Mouse (Mus musculus): ENCODE results near the gene Dap. TPM values are rescaled to one million over a fixed set of nuclear protein-coding genes. Genes with fewer than 3 reads are reported as not detected.

Gene Dap
- 566 TPM for polyA plus RNA-seq (2012; fragmentation: generic; extraction: Trizol)
- long read RNA-seq, experiment 1, transcript Dap-201 (4 exons, 1,555 nt) = major isoform, 799 of 867 reads
- long read RNA-seq, experiment 1, partial matches to known transcripts = 57 of 867 reads
- long read RNA-seq, experiment 1, other reads (novel, unspliced or antisense) = 9 of 867 reads
- long read RNA-seq, experiment 2, transcript Dap-201 (4 exons, 1,555 nt) = major isoform, 1,652 of 1,672 reads
- long read RNA-seq, experiment 2, partial matches to known transcripts = 7 of 1,672 reads
- long read RNA-seq, experiment 2, other reads (novel, unspliced or antisense) = 10 of 1,672 reads

- H3K79me2 ChIP-seq (ENCODE audit: control insufficient read depth, insufficient read depth) = peaks cover 51% of the 10 kb centered on the region
- no peaks in the 10 kb centered on the region for H3K27me3 ChIP-seq (ENCODE audit: control insufficient read depth, insufficient read depth, insufficient read length)
- peak within 1 kb of the TSS; percentile 99 for H3K4me3 ChIP-seq (ENCODE audit: insufficient read depth, poor library complexity, severe bottlenecking)
- H3ac ChIP-seq (ENCODE audit: control insufficient read depth, insufficient read length, low read depth) = peak within 1 kb of the TSS; percentile 66
- peaks cover 45% of the 10 kb centered on the region for H3K79me3 ChIP-seq (ENCODE audit: low read depth)
- peaks cover 14% of the 10 kb centered on the region for H3K36me3 ChIP-seq (ENCODE audit: control insufficient read depth, insufficient read depth)
- no peak for TF ChIP-seq MYOD1 (IDR thresholded peaks at IDR 0.05; ENCODE audit: control insufficient read depth, insufficient read length, low read depth)
- TF ChIP-seq MAX (IDR thresholded peaks at IDR 0.05) = peak; percentile 93
These were observed at the start of gene Dap for GRCm38 (mm10) chr15:31224135-31224761. Gene Dap (plus strand): TSS chr15:31224314.

- no peak for TF ChIP-seq USF1 (IDR thresholded peaks at IDR 0.05; ENCODE audit: low read depth)
- no peak for TF ChIP-seq FOSL1 (IDR thresholded peaks at IDR 0.05; ENCODE audit: insufficient read depth, low read length, poor library complexity, severe bottlenecking)
- no peak for TF ChIP-seq MAX (IDR thresholded peaks at IDR 0.05)
- no peak for TF ChIP-seq MYOD1 (IDR thresholded peaks at IDR 0.05; ENCODE audit: control insufficient read depth, insufficient read length, low read depth)
- TF ChIP-seq CTCF (IDR thresholded peaks at IDR 0.05; ENCODE audit: control insufficient read depth, insufficient read depth, insufficient read length) = no peak
- TF ChIP-seq MYOG (IDR thresholded peaks at IDR 0.05; ENCODE audit: control insufficient read depth, extremely low read depth, insufficient read length) = no peak
- TF ChIP-seq CEBPB (IDR thresholded peaks at IDR 0.05; ENCODE audit: low read depth) = no peak
- Histone ChIP-seq H3K27me3 (ENCODE audit: control insufficient read depth, insufficient read depth, insufficient read length) (no peaks in the 10 kb centered on the region), H3ac (ENCODE audit: control insufficient read depth, insufficient read length, low read depth) (no peak overlapping the region), H3K36me3 (ENCODE audit: control insufficient read depth, insufficient read depth) (no peaks in the 10 kb centered on the region), H3K79me2 (ENCODE audit: control insufficient read depth, insufficient read depth) (no peaks in the 10 kb centered on the region), H3K79me3 (ENCODE audit: low read depth) (no peaks in the 10 kb centered on the region), H3K4me3 (ENCODE audit: insufficient read depth, poor library complexity, severe bottlenecking) (no peak overlapping the region)
These were observed 47.5 kb upstream of the Dap start for GRCm38 (mm10) chr15:31176566-31176965.

DNA sequence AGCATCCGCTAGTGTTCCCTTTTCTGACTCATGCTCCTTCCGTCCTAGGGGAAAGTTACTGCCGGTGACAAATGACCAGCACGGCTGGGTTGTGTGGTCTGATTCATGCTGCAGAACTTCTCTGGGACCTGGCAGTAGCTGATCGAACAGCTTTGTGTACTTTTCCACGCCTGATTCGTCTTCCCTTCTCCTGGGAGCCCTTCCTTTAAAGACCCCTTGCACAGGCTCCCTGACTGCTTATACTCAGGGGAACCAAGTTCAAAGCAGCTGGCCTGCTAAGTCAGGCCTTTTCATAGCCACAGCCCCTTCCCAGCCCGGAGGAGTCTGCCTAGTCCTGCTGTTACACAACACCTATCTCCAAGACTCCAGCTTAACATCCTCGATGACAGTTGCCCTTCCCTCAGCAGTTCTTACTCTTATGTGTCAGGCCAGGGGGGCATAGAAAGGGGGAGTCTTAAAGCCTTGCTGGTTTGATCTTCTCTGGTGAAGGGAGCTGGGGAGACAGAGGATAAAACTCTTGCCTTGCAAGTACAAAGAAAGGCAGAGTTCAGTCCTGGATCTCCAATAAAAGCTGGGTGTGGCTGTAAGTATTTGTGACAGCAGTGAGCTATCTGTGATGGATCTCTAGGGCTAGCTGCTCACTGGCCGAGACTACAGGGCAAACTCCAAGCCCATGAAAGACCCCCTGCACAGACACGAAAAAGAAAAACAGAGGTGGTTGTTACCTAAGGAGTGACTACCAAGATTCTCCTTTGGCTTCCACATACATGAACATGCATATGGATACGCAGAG lies 39.3 kb upstream of the Dap start:
- TF ChIP-seq CEBPB (IDR thresholded peaks at IDR 0.05; ENCODE audit: low read depth) (peak; percentile 90), MYOG (IDR thresholded peaks at IDR 0.05; ENCODE audit: control insufficient read depth, extremely low read depth, insufficient read length) (no peak), MYOD1 (IDR thresholded peaks at IDR 0.05; ENCODE audit: control insufficient read depth, insufficient read length, low read depth) (peak; percentile 61), MAX (IDR thresholded peaks at IDR 0.05) (peak; percentile 77), USF1 (IDR thresholded peaks at IDR 0.05; ENCODE audit: low read depth) (no peak), FOSL1 (IDR thresholded peaks at IDR 0.05; ENCODE audit: insufficient read depth, low read length, poor library complexity, severe bottlenecking) (peak; percentile 93), CTCF (IDR thresholded peaks at IDR 0.05; ENCODE audit: control insufficient read depth, insufficient read depth, insufficient read length) (no peak)
- Histone ChIP-seq H3ac (ENCODE audit: control insufficient read depth, insufficient read length, low read depth) (peak overlapping the region; percentile 26), H3K4me3 (ENCODE audit: insufficient read depth, poor library complexity, severe bottlenecking) (no peak overlapping the region), H3K36me3 (ENCODE audit: control insufficient read depth, insufficient read depth) (no peaks in the 10 kb centered on the region), H3K27me3 (ENCODE audit: control insufficient read depth, insufficient read depth, insufficient read length) (no peaks in the 10 kb centered on the region), H3K79me2 (ENCODE audit: control insufficient read depth, insufficient read depth) (no peaks in the 10 kb centered on the region), H3K79me3 (ENCODE audit: low read depth) (no peaks in the 10 kb centered on the region)

- no peak overlapping the region for H3K4me3 ChIP-seq (ENCODE audit: insufficient read depth, poor library complexity, severe bottlenecking)
- TF ChIP-seq MYOG (IDR thresholded peaks at IDR 0.05; ENCODE audit: control insufficient read depth, extremely low read depth, insufficient read length) (no peak), FOSL1 (IDR thresholded peaks at IDR 0.05; ENCODE audit: insufficient read depth, low read length, poor library complexity, severe bottlenecking) (no peak), CTCF (IDR thresholded peaks at IDR 0.05; ENCODE audit: control insufficient read depth, insufficient read depth, insufficient read length) (no peak), MAX (IDR thresholded peaks at IDR 0.05) (no peak), USF1 (IDR thresholded peaks at IDR 0.05; ENCODE audit: low read depth) (no peak), CEBPB (IDR thresholded peaks at IDR 0.05; ENCODE audit: low read depth) (no peak), MYOD1 (IDR thresholded peaks at IDR 0.05; ENCODE audit: control insufficient read depth, insufficient read length, low read depth) (no peak)
- no peaks in the 10 kb centered on the region for H3K79me3 ChIP-seq (ENCODE audit: low read depth)
- H3K36me3 ChIP-seq (ENCODE audit: control insufficient read depth, insufficient read depth) = no peaks in the 10 kb centered on the region
- H3K27me3 ChIP-seq (ENCODE audit: control insufficient read depth, insufficient read depth, insufficient read length) = no peaks in the 10 kb centered on the region
- H3K79me2 ChIP-seq (ENCODE audit: control insufficient read depth, insufficient read depth) = no peaks in the 10 kb centered on the region
- H3ac ChIP-seq (ENCODE audit: control insufficient read depth, insufficient read length, low read depth) = no peak overlapping the region
These were observed 38.6 kb upstream of the Dap start for GRCm38 (mm10) chr15:31185506-31185905.

DNA sequence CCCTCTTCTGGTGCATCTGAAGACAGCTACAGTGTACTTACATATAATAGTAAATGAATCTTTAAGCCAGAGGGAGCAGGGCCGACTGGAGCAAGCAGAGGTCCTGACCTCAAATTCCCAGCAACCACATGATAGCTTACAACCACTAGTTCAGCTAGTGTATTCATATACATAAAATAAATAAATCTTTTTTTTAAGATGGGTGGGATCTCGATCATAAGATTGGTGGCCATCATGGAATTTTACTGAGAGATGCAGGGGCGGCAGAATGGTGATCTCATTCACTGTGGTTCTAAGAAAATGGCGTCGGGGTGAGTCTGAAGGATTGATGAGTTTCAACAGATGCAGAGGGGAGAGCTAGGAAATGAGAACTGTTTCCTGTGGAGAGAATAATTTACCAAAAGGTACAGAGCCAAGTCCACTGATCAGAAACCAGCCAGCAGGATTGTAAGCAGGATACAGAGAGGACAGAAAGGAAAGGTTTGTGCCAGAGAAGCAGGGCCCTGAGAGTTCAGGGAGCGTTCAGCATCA lies 37.7 kb upstream of the Dap start:
- Histone ChIP-seq H3K79me3 (ENCODE audit: low read depth) (no peaks in the 10 kb centered on the region), H3K4me3 (ENCODE audit: insufficient read depth, poor library complexity, severe bottlenecking) (no peak overlapping the region), H3K27me3 (ENCODE audit: control insufficient read depth, insufficient read depth, insufficient read length) (no peaks in the 10 kb centered on the region), H3K36me3 (ENCODE audit: control insufficient read depth, insufficient read depth) (no peaks in the 10 kb centered on the region), H3ac (ENCODE audit: control insufficient read depth, insufficient read length, low read depth) (peak overlapping the region; percentile 62), H3K79me2 (ENCODE audit: control insufficient read depth, insufficient read depth) (no peaks in the 10 kb centered on the region)
- no peak for TF ChIP-seq MYOG (IDR thresholded peaks at IDR 0.05; ENCODE audit: control insufficient read depth, extremely low read depth, insufficient read length)
- TF ChIP-seq MYOD1 (IDR thresholded peaks at IDR 0.05; ENCODE audit: control insufficient read depth, insufficient read length, low read depth) = peak; percentile 85
- no peak for TF ChIP-seq CTCF (IDR thresholded peaks at IDR 0.05; ENCODE audit: control insufficient read depth, insufficient read depth, insufficient read length)
- TF ChIP-seq USF1 (IDR thresholded peaks at IDR 0.05; ENCODE audit: low read depth) = peak; percentile 33
- TF ChIP-seq MAX (IDR thresholded peaks at IDR 0.05) = peak; percentile 18

Measured in C2C12 (cell line).